Mouse (Mus musculus) activated CD4-positive, CD25-positive, alpha-beta regulatory T cell, adult 9 weeks (primary cell): ENCODE measurements around the gene Rpl38. TPM values are rescaled to one million over a fixed set of nuclear protein-coding genes. Genes with fewer than 3 reads are reported as not detected.

Source experiments
- polyA plus RNA-seq: library from polyadenylated mRNA; unstranded; fragments of 100-300 nt; shearing (Covaris generic); gene quantifications from one replicate; pipeline ENCODE4 v1.2.1, GENCODE M21; 2017

Rpl38 gene
- polyA plus RNA-seq = 581 TPM

DNA sequence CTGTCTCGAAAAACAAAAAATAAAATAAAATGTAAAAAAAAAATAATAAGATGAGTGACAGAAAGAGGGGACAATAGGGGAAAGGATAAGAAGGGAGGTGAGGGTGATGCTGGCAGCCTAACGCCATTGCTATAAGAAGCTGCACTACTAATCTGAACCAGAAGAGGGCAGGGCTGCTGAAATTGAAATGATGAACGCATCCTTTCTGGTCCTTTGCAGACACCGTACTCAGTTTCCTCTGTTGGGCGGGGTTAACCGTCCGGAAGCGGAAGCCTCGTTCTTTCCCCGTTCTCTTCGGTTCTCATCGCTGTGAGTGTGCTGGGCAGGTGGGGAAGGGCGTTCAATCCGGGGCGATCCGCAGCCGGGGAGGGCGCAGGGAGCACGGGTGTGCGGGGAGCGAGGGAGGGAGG lies at the start of gene Rpl38:
Gene Rpl38 (plus strand): TSS at position 224 of the 410 bp plus-strand sequence.

DNA sequence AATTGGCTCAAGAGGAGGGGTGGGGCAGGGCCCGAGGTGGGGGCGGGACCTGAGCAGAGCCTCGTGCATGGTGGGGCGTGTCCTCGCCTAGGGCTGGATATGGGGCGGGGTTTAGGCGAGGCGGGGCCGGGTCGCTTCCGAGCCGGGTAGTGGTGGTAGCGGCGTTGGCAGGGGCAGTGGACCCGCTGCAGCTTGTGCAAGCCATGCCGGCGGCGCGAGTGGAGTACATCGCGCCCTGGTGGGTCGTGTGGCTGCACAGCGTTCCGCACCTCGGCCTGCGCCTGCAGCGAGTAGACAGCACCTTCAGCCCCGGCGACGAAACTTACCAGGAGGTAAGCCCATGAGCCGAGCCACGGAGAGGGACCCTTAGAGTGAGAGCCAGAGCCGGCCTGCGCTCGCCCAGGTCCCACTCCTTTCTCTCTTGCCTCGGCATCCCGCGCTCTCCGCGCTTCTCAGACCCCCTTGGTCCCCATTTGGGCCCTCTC lies 7.1 kb downstream of the Rpl38 start, which contains the start of gene Ttyh2:
Gene Ttyh2 (plus strand): TSS at position 91 of the 485 bp plus-strand sequence.

Other genes with a start within 250 kb of the Rpl38 start
- gene Ttyh2, start 6.9 kb downstream of the Rpl38 start, polyA plus RNA-seq = 2.0 TPM
- not detected for gene Dnaic2, start 58.9 kb downstream of the Rpl38 start, polyA plus RNA-seq
- 0.18 TPM for gene Kif19a, start 96.9 kb downstream of the Rpl38 start, polyA plus RNA-seq
- gene Btbd17, start 127.4 kb downstream of the Rpl38 start, polyA plus RNA-seq = not detected
- not detected for gene Gpr142, start 130.4 kb downstream of the Rpl38 start, polyA plus RNA-seq
- 0.10 TPM for gene Gprc5c, start 182.6 kb downstream of the Rpl38 start, polyA plus RNA-seq
- gene Cd300a, start 221.5 kb downstream of the Rpl38 start, polyA plus RNA-seq = 0.62 TPM